Mouse (Mus musculus): ENCODE measurements at regions not wholly inside any gene's neighbourhood (a gene's known extent, or its start where the extent isn't known, plus 50 kb on each side); places are given as distances from the start of the nearest gene placed in this dataset.

- H3K36me3 ChIP-seq (ENCODE audit: control insufficient read depth, insufficient read depth, low read length, poor library complexity, severe bottlenecking), result no peaks in the 10 kb centered on the region
- DNase-seq (ENCODE audit: low read depth, low spot score), result no peak
- H3K27me3 ChIP-seq (ENCODE audit: control insufficient read depth, insufficient read depth, low read length, poor library complexity, severe bottlenecking), result no peaks in the 10 kb centered on the region
These were observed 54.1 kb upstream of the 1700012A03Rik start for GRCm38 (mm10) chr6:31995977-31996376.

GRCm38 (mm10) chr6:31995249-31995648, 54.8 kb upstream of the 1700012A03Rik start:
- H3K36me3 ChIP-seq (ENCODE audit: control insufficient read depth, insufficient read depth, low read length, poor library complexity, severe bottlenecking), result no peaks in the 10 kb centered on the region
- H3K27me3 ChIP-seq (ENCODE audit: control insufficient read depth, insufficient read depth, low read length, poor library complexity, severe bottlenecking), result no peaks in the 10 kb centered on the region
- no peak for DNase-seq (ENCODE audit: low read depth, low spot score)

- no peak for DNase-seq (ENCODE audit: low read depth, low spot score)
- H3K27me3 ChIP-seq (ENCODE audit: control insufficient read depth, insufficient read depth, low read length, poor library complexity, severe bottlenecking), result no peaks in the 10 kb centered on the region; the same call in 1 of the 2 replicates
- H3K36me3 ChIP-seq (ENCODE audit: control insufficient read depth, insufficient read depth, low read length, poor library complexity, severe bottlenecking), result no peaks in the 10 kb centered on the region
These were observed 64.3 kb upstream of the 1700012A03Rik start for GRCm38 (mm10) chr6:31985698-31986097.

- H3K36me3 ChIP-seq (ENCODE audit: control insufficient read depth, insufficient read depth, low read length, poor library complexity, severe bottlenecking), result no peaks in the 10 kb centered on the region
- DNase-seq (ENCODE audit: low read depth, low spot score), result no peak
- H3K27me3 ChIP-seq (ENCODE audit: control insufficient read depth, insufficient read depth, low read length, poor library complexity, severe bottlenecking), result no peaks in the 10 kb centered on the region
These were observed 73.3 kb upstream of the 1700012A03Rik start for GRCm38 (mm10) chr6:31976705-31977104.

GRCm38 (mm10) chr6:31948063-31948481, 102.0 kb upstream of the 1700012A03Rik start:
- H3K36me3 ChIP-seq (ENCODE audit: control insufficient read depth, insufficient read depth, low read length, poor library complexity, severe bottlenecking), result no peaks in the 10 kb centered on the region
- H3K27me3 ChIP-seq (ENCODE audit: control insufficient read depth, insufficient read depth, low read length, poor library complexity, severe bottlenecking), result no peaks in the 10 kb centered on the region
- DNase-seq (ENCODE audit: low read depth, low spot score), result no peak

- Histone ChIP-seq H3K27me3 (ENCODE audit: control insufficient read depth, insufficient read depth, low read length, poor library complexity, severe bottlenecking) (no peaks in the 10 kb centered on the region), H3K36me3 (ENCODE audit: control insufficient read depth, insufficient read depth, low read length, poor library complexity, severe bottlenecking) (no peaks in the 10 kb centered on the region)
- DNase-seq (ENCODE audit: low read depth, low spot score), result no peak
These were observed 103.5 kb upstream of the 1700012A03Rik start for GRCm38 (mm10) chr6:31946572-31946971.

GRCm38 (mm10) chr6:31945347-31945746, 104.7 kb upstream of the 1700012A03Rik start:
- no peak for DNase-seq (ENCODE audit: low read depth, low spot score)
- H3K27me3 ChIP-seq (ENCODE audit: control insufficient read depth, insufficient read depth, low read length, poor library complexity, severe bottlenecking), result no peaks in the 10 kb centered on the region
- H3K36me3 ChIP-seq (ENCODE audit: control insufficient read depth, insufficient read depth, low read length, poor library complexity, severe bottlenecking), result no peaks in the 10 kb centered on the region

- DNase-seq (ENCODE audit: low read depth, low spot score), result no peak
- no peaks in the 10 kb centered on the region for H3K36me3 ChIP-seq (ENCODE audit: control insufficient read depth, insufficient read depth, low read length, poor library complexity, severe bottlenecking)
- H3K27me3 ChIP-seq (ENCODE audit: control insufficient read depth, insufficient read depth, low read length, poor library complexity, severe bottlenecking), result no peaks in the 10 kb centered on the region
These were observed 105.5 kb upstream of the 1700012A03Rik start for GRCm38 (mm10) chr6:31944546-31944945.

GRCm38 (mm10) chr6:31942696-31943095, 107.3 kb upstream of the 1700012A03Rik start:
- DNase-seq (ENCODE audit: low read depth, low spot score), result no peak
- Histone ChIP-seq H3K36me3 (ENCODE audit: control insufficient read depth, insufficient read depth, low read length, poor library complexity, severe bottlenecking) (no peaks in the 10 kb centered on the region), H3K27me3 (ENCODE audit: control insufficient read depth, insufficient read depth, low read length, poor library complexity, severe bottlenecking) (no peaks in the 10 kb centered on the region)

GRCm38 (mm10) chr6:31938216-31938814, 111.7 kb upstream of the 1700012A03Rik start:
- Histone ChIP-seq H3K36me3 (ENCODE audit: control insufficient read depth, insufficient read depth, low read length, poor library complexity, severe bottlenecking) (no peaks in the 10 kb centered on the region), H3K27me3 (ENCODE audit: control insufficient read depth, insufficient read depth, low read length, poor library complexity, severe bottlenecking) (no peaks in the 10 kb centered on the region)
- DNase-seq (ENCODE audit: low read depth, low spot score), result peak; percentile 52

- H3K27me3 ChIP-seq (ENCODE audit: control insufficient read depth, insufficient read depth, low read length, poor library complexity, severe bottlenecking), result no peaks in the 10 kb centered on the region
- no peak for DNase-seq (ENCODE audit: low read depth, low spot score)
- H3K36me3 ChIP-seq (ENCODE audit: control insufficient read depth, insufficient read depth, low read length, poor library complexity, severe bottlenecking), result no peaks in the 10 kb centered on the region
These were observed 112.9 kb upstream of the 1700012A03Rik start for GRCm38 (mm10) chr6:31937146-31937545.

GRCm38 (mm10) chr6:31934826-31935225, 115.2 kb upstream of the 1700012A03Rik start:
- no peak for DNase-seq (ENCODE audit: low read depth, low spot score)
- Histone ChIP-seq H3K36me3 (ENCODE audit: control insufficient read depth, insufficient read depth, low read length, poor library complexity, severe bottlenecking) (no peaks in the 10 kb centered on the region), H3K27me3 (ENCODE audit: control insufficient read depth, insufficient read depth, low read length, poor library complexity, severe bottlenecking) (no peaks in the 10 kb centered on the region)

GRCm38 (mm10) chr6:31933956-31934355, 116.1 kb upstream of the 1700012A03Rik start:
- no peaks in the 10 kb centered on the region for H3K27me3 ChIP-seq (ENCODE audit: control insufficient read depth, insufficient read depth, low read length, poor library complexity, severe bottlenecking)
- no peak for DNase-seq (ENCODE audit: low read depth, low spot score)
- no peaks in the 10 kb centered on the region for H3K36me3 ChIP-seq (ENCODE audit: control insufficient read depth, insufficient read depth, low read length, poor library complexity, severe bottlenecking)

- H3K27me3 ChIP-seq (ENCODE audit: control insufficient read depth, insufficient read depth, low read length, poor library complexity, severe bottlenecking), result no peaks in the 10 kb centered on the region
- H3K36me3 ChIP-seq (ENCODE audit: control insufficient read depth, insufficient read depth, low read length, poor library complexity, severe bottlenecking), result no peaks in the 10 kb centered on the region
- no peak for DNase-seq (ENCODE audit: low read depth, low spot score)
These were observed 116.7 kb upstream of the 1700012A03Rik start for GRCm38 (mm10) chr6:31933364-31933763.

- Histone ChIP-seq H3K27me3 (ENCODE audit: control insufficient read depth, insufficient read depth, low read length, poor library complexity, severe bottlenecking) (no peaks in the 10 kb centered on the region), H3K36me3 (ENCODE audit: control insufficient read depth, insufficient read depth, low read length, poor library complexity, severe bottlenecking) (no peaks in the 10 kb centered on the region)
- no peak for DNase-seq (ENCODE audit: low read depth, low spot score)
These were observed 118.9 kb upstream of the 1700012A03Rik start for GRCm38 (mm10) chr6:31931116-31931515.

GRCm38 (mm10) chr6:31929165-31929564, 120.9 kb upstream of the 1700012A03Rik start:
- no peaks in the 10 kb centered on the region for H3K36me3 ChIP-seq (ENCODE audit: control insufficient read depth, insufficient read depth, low read length, poor library complexity, severe bottlenecking)
- H3K27me3 ChIP-seq (ENCODE audit: control insufficient read depth, insufficient read depth, low read length, poor library complexity, severe bottlenecking), result no peaks in the 10 kb centered on the region
- no peak for DNase-seq (ENCODE audit: low read depth, low spot score)
